Mouse (Mus musculus) embryo, embryonic 11.5 days (tissue): ENCODE results near the gene Mea1.

Source experiments
- DNase-seq: peaks from one replicate; pipeline ENCODE4 v3.0.0-alpha.2; 2012; ENCODE audit warnings: low read depth, low spot score

The Mea1 gene

GRCm38 (mm10) chr17:46678416-46678815 is at the start of gene Mea1:
TSS of gene Mea1 (plus strand) at chr17:46678793.
- no peak for DNase-seq

GRCm38 (mm10) chr17:46629685-46630441 is 48.7 kb upstream of the Mea1 start:
- DNase-seq = no peak

GRCm38 (mm10) chr17:46636831-46637523 is 41.6 kb upstream of the Mea1 start:
- DNase-seq = no peak

GRCm38 (mm10) chr17:46639929-46640328 is 38.7 kb upstream of the Mea1 start:
- no peak for DNase-seq

GRCm38 (mm10) chr17:46642060-46642459 is 36.5 kb upstream of the Mea1 start:
- DNase-seq = no peak

GRCm38 (mm10) chr17:46644152-46644805 is 34.3 kb upstream of the Mea1 start:
- no peak for DNase-seq

GRCm38 (mm10) chr17:46644916-46645475 is 33.6 kb upstream of the Mea1 start:
- DNase-seq = no peak

GRCm38 (mm10) chr17:46645561-46646321 is 32.9 kb upstream of the Mea1 start, which contains the start of the genes Klc4 and Mrpl2:
TSS of gene Klc4 (minus strand) at chr17:46646022.
TSS of gene Mrpl2 (plus strand) at chr17:46646229.
- peak; percentile 99 for DNase-seq

GRCm38 (mm10) chr17:46646322-46646662 is 32.3 kb upstream of the Mea1 start:
- no peak for DNase-seq

GRCm38 (mm10) chr17:46647279-46647678 is 31.3 kb upstream of the Mea1 start:
- DNase-seq = no peak

GRCm38 (mm10) chr17:46648436-46648835 is 30.2 kb upstream of the Mea1 start:
- no peak for DNase-seq

GRCm38 (mm10) chr17:46649811-46650210 is 28.8 kb upstream of the Mea1 start:
- no peak for DNase-seq

GRCm38 (mm10) chr17:46650232-46651031 is 28.2 kb upstream of the Mea1 start, which contains the start of gene Cul7:
TSS of gene Cul7 (plus strand) at chr17:46650337.
- DNase-seq = peak; percentile 83

GRCm38 (mm10) chr17:46651292-46651691 is 27.3 kb upstream of the Mea1 start:
- DNase-seq = no peak

GRCm38 (mm10) chr17:46651755-46652547 is 26.6 kb upstream of the Mea1 start:
- DNase-seq = no peak

GRCm38 (mm10) chr17:46656054-46656453 is 22.5 kb upstream of the Mea1 start:
- no peak for DNase-seq

GRCm38 (mm10) chr17:46661351-46661750 is 17.2 kb upstream of the Mea1 start:
- DNase-seq = no peak

- no peak for DNase-seq
Observed at GRCm38 (mm10) chr17:46661981-46662380, 16.6 kb upstream of the Mea1 start.

GRCm38 (mm10) chr17:46662730-46663129 is 15.9 kb upstream of the Mea1 start:
- DNase-seq = no peak

- no peak for DNase-seq
Observed at GRCm38 (mm10) chr17:46667712-46668111, 10.9 kb upstream of the Mea1 start.
